ENCODE assay signal across 17 mouse cellular contexts in the genomic region with DNA sequence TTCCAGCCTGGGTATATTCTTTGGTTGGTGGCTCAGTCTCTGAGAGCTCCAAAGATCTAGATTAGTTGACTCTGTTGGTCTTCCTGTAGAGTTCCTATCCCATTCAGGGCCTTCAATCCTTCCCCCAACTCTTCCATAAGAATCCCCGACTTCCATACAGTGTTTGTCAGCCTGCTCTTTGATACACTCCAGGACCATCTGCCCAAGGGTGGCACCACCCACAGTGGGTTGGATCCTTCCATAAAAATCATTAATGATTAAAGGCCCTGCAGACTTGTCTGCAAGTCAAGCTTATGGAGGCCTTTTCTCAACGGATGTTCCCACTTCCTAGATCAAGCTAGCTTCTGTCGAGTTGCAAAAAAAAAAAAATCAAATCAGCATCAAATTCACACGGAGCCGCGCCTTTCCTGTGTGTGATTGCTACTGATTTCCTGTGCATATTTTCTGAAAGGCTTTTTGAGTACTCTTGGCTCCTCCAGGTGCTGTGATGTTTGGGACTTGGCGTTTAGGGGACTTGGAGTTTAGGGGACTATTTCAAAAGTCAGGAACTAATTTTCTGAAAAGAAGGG.
"Had no signal": no experiment of that assay in that cellular context is flagged by ENCODE, and none has a peak within 500 bp of the region (broad histone marks: within the 10 kb centered on the region; RNA-seq: fewer than 3 reads in every experiment).

No protein-coding gene starts in this region.

- H3K27me3 ChIP-seq: liver, embryonic 13.5 days; lung, embryonic 15.5 days; megakaryocyte, embryonic 14.5 days; midbrain, embryonic 15.5 days; neural tube, embryonic 13.5 days had no signal

- DNase-seq: kidney, adult 2 months; kidney, postnatal 25 days; layer of hippocampus, adult 9-11 months; liver; liver, embryonic 13.5 days; liver, postnatal 0 days; lung, postnatal 14 days; retina, postnatal 1 day; right cerebral cortex, postnatal 4 days; thymus, postnatal 14 days had no signal

- H3K36me3 ChIP-seq: limb, embryonic 12.5 days; liver, embryonic 13.5 days; lung, embryonic 15.5 days; midbrain, embryonic 15.5 days; neural tube, embryonic 13.5 days had no signal

- H3K4me3 ChIP-seq: limb, embryonic 12.5 days; liver, embryonic 13.5 days; lung, embryonic 15.5 days; megakaryocyte, embryonic 14.5 days; midbrain, embryonic 15.5 days; neural tube, embryonic 13.5 days had no signal

- ATAC-seq: liver, postnatal 0 days; midbrain, embryonic 15.5 days had no signal

- H3K4me1 ChIP-seq: limb, embryonic 12.5 days; liver, embryonic 13.5 days; lung, embryonic 15.5 days; midbrain, embryonic 15.5 days; neural tube, embryonic 13.5 days had no signal

- H3K27ac ChIP-seq: limb, embryonic 12.5 days; liver, embryonic 13.5 days; lung, embryonic 15.5 days; macrophage; midbrain, embryonic 15.5 days; neural tube, embryonic 13.5 days; stomach, postnatal 0 days had no signal
